Mouse (Mus musculus) lung, embryonic 14.5 days (tissue): ENCODE measurements around the gene Plpp3. TPM values are rescaled to one million over a fixed set of nuclear protein-coding genes. Genes with fewer than 3 reads are reported as not detected.

Experiments
- ATAC-seq: fragments of 200-750 bp; cut with Nextera tagmentation; 2 replicates; pipeline ENCODE4 v1.8.0; 2017; ENCODE audit warnings: mild to moderate bottlenecking, moderate TSS enrichment, moderate library complexity; ENCODE audit not compliant: insufficient read depth
- DNase-seq: peaks from one replicate; pipeline ENCODE4 v3.0.0-alpha.2; 2015
- H3K27ac ChIP-seq: fragments of 300-500 bp; sonication (generic); 2 replicates; pipeline ENCODE4 v1.5.1; 2014; ENCODE audit warnings: low read depth, mild to moderate bottlenecking, moderate library complexity
- H3K27me3 ChIP-seq: fragments of 300-500 bp; sonication (generic); 2 replicates; pipeline ENCODE4 v1.6.1; 2014; ENCODE audit warnings: low read length, control low read depth; ENCODE audit not compliant: insufficient read depth
- H3K36me3 ChIP-seq: fragments of 300-500 bp; sonication (generic); 2 replicates; pipeline ENCODE4 v1.6.1; 2014; ENCODE audit warnings: control low read depth; ENCODE audit not compliant: insufficient read depth
- H3K4me1 ChIP-seq: fragments of 300-500 bp; sonication (generic); 2 replicates; pipeline ENCODE4 v1.6.1; 2014; ENCODE audit warnings: antibody characterized with exemption, control low read depth; ENCODE audit not compliant: insufficient read depth
- H3K4me2 ChIP-seq: fragments of 300-500 bp; sonication (generic); 2 replicates; pipeline ENCODE4 v1.6.1; 2014; ENCODE audit warnings: mild to moderate bottlenecking
- H3K4me3 ChIP-seq: fragments of 300-500 bp; sonication (generic); 2 replicates; pipeline ENCODE4 v1.5.1; 2014; ENCODE audit warnings: low read depth, low read length
- H3K9ac ChIP-seq: fragments of 300-500 bp; sonication (generic); 2 replicates; pipeline ENCODE4 v1.6.1; 2014
- H3K9me3 ChIP-seq: fragments of 300-500 bp; sonication (generic); 2 replicates; pipeline ENCODE4 v1.6.1; 2016; ENCODE audit warnings: low read depth, low read length, control low read depth
- CTCF ChIP-seq: IDR thresholded peaks from 2 replicates; pipeline ENCODE4 v1.5.1; 2016; ENCODE audit warnings: antibody characterized with exemption, low read depth
- WGBS: fragments of 180-500 bp; shearing (Covaris S2); extraction: QIAGEN DNeasy Blood & Tissue Kit; methylation state at CpG from one replicate; pipeline ENCODE4 v1.1.7; 2014; 5-methylcytosine and 5-hydroxymethylcytosine counted together
- polyA plus RNA-seq: library from polyadenylated mRNA; unstranded; fragments of >200 nt; fragmentation: Nextera tagmentation; extraction: Ambion mirVana; gene quantifications from 2 replicates; pipeline ENCODE4 v1.2.1, GENCODE M21; 2014

Gene Plpp3
- polyA plus RNA-seq, 1 experiment from 2014 or later: 64.8 TPM

GRCm38 (mm10) chr4:105257667-105258560, 100.8 kb downstream of the Plpp3 start:
- Histone ChIP-seq H3K9me3 (no peaks in the 10 kb centered on the region), H3K9ac (no peak overlapping the region), H3K4me3 (no peak overlapping the region), H3K27ac (no peak overlapping the region), H3K4me1 (no peaks in the 10 kb centered on the region), H3K36me3 (no peaks in the 10 kb centered on the region), H3K27me3 (no peaks in the 10 kb centered on the region), H3K4me2 (no peak overlapping the region)
- ATAC-seq (peak; percentile 62), DNase-seq (peak; percentile 65)
- 0 out of 2 replicates have a peak, but pooled peaks have one; percentile 3 for TF ChIP-seq CTCF
- WGBS: 53% methylated on average over 11 of the region's 11 CpGs

GRCm38 (mm10) chr4:105260385-105260784, 103.2 kb downstream of the Plpp3 start:
- no peaks in the 10 kb centered on the region for H3K4me1 ChIP-seq
- H3K4me2 ChIP-seq: no peak overlapping the region
- no peaks in the 10 kb centered on the region for H3K27me3 ChIP-seq
- WGBS: 51% methylated on average over 2 of the region's 2 CpGs
- DNase-seq (no peak), ATAC-seq (no peak)
- no peaks in the 10 kb centered on the region for H3K9me3 ChIP-seq
- H3K27ac ChIP-seq: no peak overlapping the region
- TF ChIP-seq CTCF: no peak
- no peak overlapping the region for H3K9ac ChIP-seq
- no peaks in the 10 kb centered on the region for H3K36me3 ChIP-seq
- H3K4me3 ChIP-seq: no peak overlapping the region

GRCm38 (mm10) chr4:105260893-105261769, 104.0 kb downstream of the Plpp3 start:
- H3K27me3 ChIP-seq: no peaks in the 10 kb centered on the region
- DNase-seq (no peak), ATAC-seq (no peak)
- no peak overlapping the region for H3K27ac ChIP-seq
- WGBS: 65% methylated on average over 9 of the region's 9 CpGs
- H3K9ac ChIP-seq: no peak overlapping the region
- TF ChIP-seq CTCF: no peak
- no peaks in the 10 kb centered on the region for H3K4me1 ChIP-seq
- no peak overlapping the region for H3K4me3 ChIP-seq
- H3K36me3 ChIP-seq: no peaks in the 10 kb centered on the region
- H3K4me2 ChIP-seq: no peak overlapping the region
- H3K9me3 ChIP-seq: no peaks in the 10 kb centered on the region

- DNase-seq (no peak), ATAC-seq (no peak)
- H3K4me3 ChIP-seq: no peak overlapping the region
- no peaks in the 10 kb centered on the region for H3K36me3 ChIP-seq
- no peaks in the 10 kb centered on the region for H3K4me1 ChIP-seq
- H3K4me2 ChIP-seq: no peak overlapping the region
- no peak overlapping the region for H3K9ac ChIP-seq
- H3K27me3 ChIP-seq: no peaks in the 10 kb centered on the region
- 73% methylated on average over 12 of the region's 12 CpGs for WGBS
- no peak overlapping the region for H3K27ac ChIP-seq
- no peak for TF ChIP-seq CTCF
- no peaks in the 10 kb centered on the region for H3K9me3 ChIP-seq
These were observed 105.2 kb downstream of the Plpp3 start for GRCm38 (mm10) chr4:105262358-105262757.

- ATAC-seq (no peak), DNase-seq (no peak)
- TF ChIP-seq CTCF: no peak
- no peaks in the 10 kb centered on the region for H3K4me1 ChIP-seq
- 88% methylated on average over 8 of the region's 8 CpGs for WGBS
- no peak overlapping the region for H3K4me3 ChIP-seq
- H3K9ac ChIP-seq: no peak overlapping the region
- no peaks in the 10 kb centered on the region for H3K27me3 ChIP-seq
- H3K36me3 ChIP-seq: no peaks in the 10 kb centered on the region
- H3K27ac ChIP-seq: no peak overlapping the region
- H3K4me2 ChIP-seq: no peak overlapping the region
- no peaks in the 10 kb centered on the region for H3K9me3 ChIP-seq
These were observed 106.5 kb downstream of the Plpp3 start for GRCm38 (mm10) chr4:105263600-105263999.

- Histone ChIP-seq H3K4me2 (no peak overlapping the region), H3K9me3 (no peaks in the 10 kb centered on the region), H3K4me1 (no peaks in the 10 kb centered on the region), H3K27ac (no peak overlapping the region), H3K27me3 (no peaks in the 10 kb centered on the region), H3K4me3 (no peak overlapping the region), H3K36me3 (no peaks in the 10 kb centered on the region), H3K9ac (no peak overlapping the region)
- no peak for TF ChIP-seq CTCF
- 79% methylated on average over 8 of the region's 8 CpGs for WGBS
- DNase-seq (no peak), ATAC-seq (no peak)
These were observed 107.9 kb downstream of the Plpp3 start for GRCm38 (mm10) chr4:105265041-105265440.

- Histone ChIP-seq H3K9ac (no peak overlapping the region), H3K36me3 (no peaks in the 10 kb centered on the region), H3K4me3 (no peak overlapping the region), H3K27me3 (no peaks in the 10 kb centered on the region), H3K27ac (no peak overlapping the region), H3K4me2 (no peak overlapping the region), H3K9me3 (no peaks in the 10 kb centered on the region), H3K4me1 (no peaks in the 10 kb centered on the region)
- TF ChIP-seq CTCF: no peak
- WGBS: 65% methylated on average over 4 of the region's 4 CpGs
- DNase-seq: peak; percentile 57
- peak; percentile 69 for ATAC-seq
These were observed 108.5 kb downstream of the Plpp3 start for GRCm38 (mm10) chr4:105265678-105266077.
